Mouse (Mus musculus): Measurements from ENCODE around the gene Slfnl1. TPM values are rescaled to one million over a fixed set of nuclear protein-coding genes. Genes with fewer than 3 reads are reported as not detected.

The Slfnl1 gene
- polyA plus RNA-seq, 1 experiment from 2014 or later: not detected

DNA sequence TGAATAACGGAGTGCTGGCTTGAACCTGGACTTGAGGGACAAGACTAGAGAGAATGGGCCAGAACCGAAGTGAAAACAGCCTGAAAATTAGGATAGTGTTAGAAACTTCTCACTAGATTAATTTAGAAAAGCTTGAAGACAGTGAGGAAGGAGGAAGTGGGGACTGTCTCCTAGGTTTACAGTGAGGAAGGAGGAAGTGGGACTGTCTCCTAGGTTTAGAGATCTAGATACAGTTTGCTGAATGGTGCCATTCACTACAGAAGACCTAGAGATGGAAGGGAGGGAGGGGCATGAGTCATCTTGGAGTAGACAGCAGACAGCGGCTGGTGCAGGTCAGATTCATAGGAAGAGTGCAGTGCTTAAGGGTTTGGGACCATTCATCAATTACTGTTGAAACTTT lies 8.9 kb upstream of the Slfnl1 start:
- H3K4me2 ChIP-seq (replicated peaks): no peak overlapping the region

DNA sequence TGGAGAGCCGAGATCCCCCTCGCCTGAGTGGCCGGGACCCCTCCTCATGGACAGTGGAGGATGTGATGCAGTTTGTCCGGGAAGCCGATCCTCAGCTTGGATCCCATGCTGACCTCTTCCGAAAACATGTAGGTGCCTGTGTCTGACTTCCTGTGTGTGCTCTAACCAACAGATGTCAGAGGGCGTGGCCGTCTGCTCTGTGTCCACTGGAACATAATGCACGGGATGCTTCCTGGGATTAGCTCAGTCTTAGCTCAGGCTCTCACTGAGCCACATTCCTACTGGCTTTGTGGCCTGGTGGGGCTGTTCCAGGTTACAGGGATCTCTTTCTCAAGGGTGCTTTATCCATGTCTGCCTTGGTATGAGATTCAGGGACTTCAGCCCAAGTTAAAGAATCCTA lies 3.9 kb upstream of the Slfnl1 start:
- no peak for ATAC-seq (ENCODE audit: low FRiP score)
- Histone ChIP-seq H3K4me2 (replicated peaks) (no peak overlapping the region), H3K9ac (no peak overlapping the region), H3K4me3 (replicated peaks; ENCODE audit: low read length) (no peak overlapping the region), H3K27ac (no peak overlapping the region), H3K4me1 (replicated peaks; ENCODE audit: control insufficient read depth, insufficient read depth, low read length) (no peaks in the 10 kb centered on the region), H3K9me3 (ENCODE audit: control insufficient read depth, low read length) (no peaks in the 10 kb centered on the region), H3K27me3 (ENCODE audit: control insufficient read depth, insufficient read depth, low read length) (no peaks in the 10 kb centered on the region), H3K36me3 (replicated peaks; ENCODE audit: control insufficient read depth, insufficient read depth) (peaks cover 85% of the 10 kb centered on the region)
- DNase-seq (ENCODE audit: low spot score): no peak
- 81% methylated on average over 9 of the region's 9 CpGs for WGBS

More for the DNA sequence above, 8.9 kb upstream of the Slfnl1 start:
- DNase-seq (ENCODE audit: low spot score): no peak
- Histone ChIP-seq H3K27ac (no peak overlapping the region), H3K4me3 (replicated peaks; ENCODE audit: low read length) (no peak overlapping the region), H3K4me1 (replicated peaks; ENCODE audit: control insufficient read depth, insufficient read depth, low read length) (no peaks in the 10 kb centered on the region), H3K27me3 (ENCODE audit: control insufficient read depth, insufficient read depth, low read length) (no peaks in the 10 kb centered on the region), H3K9me3 (ENCODE audit: control insufficient read depth, low read length) (no peaks in the 10 kb centered on the region), H3K9ac (no peak overlapping the region), H3K36me3 (replicated peaks; ENCODE audit: control insufficient read depth, insufficient read depth) (peaks cover 73% of the 10 kb centered on the region)
- ATAC-seq (ENCODE audit: low FRiP score): no peak
- WGBS: over 99% methylated on average over 3 of the region's 3 CpGs

DNA sequence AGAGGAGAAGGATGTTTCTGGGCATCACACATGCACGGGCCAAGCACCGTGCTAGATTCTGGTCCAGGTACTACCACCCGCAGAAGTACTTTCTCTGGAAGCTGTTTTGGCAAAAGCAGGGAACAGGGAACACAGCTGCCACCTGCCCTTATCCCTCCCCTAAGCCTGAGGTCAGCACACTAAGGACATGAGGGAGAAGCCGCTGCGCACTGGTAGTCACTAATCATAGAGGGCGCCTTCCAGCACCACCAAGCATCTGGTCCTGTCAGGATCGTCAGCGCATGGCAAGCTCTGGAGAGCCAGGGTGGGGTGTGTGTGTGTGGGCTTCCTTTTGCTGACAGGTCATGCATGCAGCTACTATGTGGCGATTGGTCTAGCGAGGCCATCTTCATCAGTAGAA lies 6.6 kb downstream of the Slfnl1 start:
- H3K27ac ChIP-seq: no peak overlapping the region
- no peaks in the 10 kb centered on the region for H3K27me3 ChIP-seq (ENCODE audit: control insufficient read depth, insufficient read depth, low read length)
- no peaks in the 10 kb centered on the region for H3K4me1 ChIP-seq (replicated peaks; ENCODE audit: control insufficient read depth, insufficient read depth, low read length)
- H3K4me3 ChIP-seq (replicated peaks; ENCODE audit: low read length): no peak overlapping the region
- WGBS: 83% methylated on average over 10 of the region's 10 CpGs
- H3K4me2 ChIP-seq (replicated peaks): no peak overlapping the region
- no peak for ATAC-seq (ENCODE audit: low FRiP score)
- no peaks in the 10 kb centered on the region for H3K9me3 ChIP-seq (ENCODE audit: control insufficient read depth, low read length)
- no peak overlapping the region for H3K9ac ChIP-seq
- no peak for DNase-seq (ENCODE audit: low spot score)
- peaks cover 63% of the 10 kb centered on the region for H3K36me3 ChIP-seq (replicated peaks; ENCODE audit: control insufficient read depth, insufficient read depth)

DNA sequence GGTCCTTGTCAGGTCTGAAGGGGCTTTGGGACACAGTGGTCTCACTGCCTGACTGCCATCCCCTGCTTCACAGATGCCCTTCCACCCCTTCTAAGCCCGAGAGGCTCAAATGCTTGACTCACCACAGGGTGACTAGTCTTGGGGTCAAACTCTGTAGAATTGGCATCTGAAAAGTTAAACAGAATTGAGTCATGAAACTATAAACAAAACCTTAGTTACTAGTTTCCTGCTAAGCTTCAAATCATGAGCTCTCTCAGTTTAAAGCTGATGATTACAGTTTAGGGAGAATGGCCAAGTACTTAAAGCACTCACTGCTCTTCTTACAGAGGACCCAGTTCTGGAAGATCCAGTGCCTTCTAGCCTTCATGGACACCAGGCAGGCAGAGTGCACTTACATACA lies 12.9 kb downstream of the Slfnl1 start:
- ATAC-seq (ENCODE audit: low FRiP score): no peak
- H3K27ac ChIP-seq: no peak overlapping the region
- no peak overlapping the region for H3K4me2 ChIP-seq (replicated peaks)
- no peaks in the 10 kb centered on the region for H3K9me3 ChIP-seq (ENCODE audit: control insufficient read depth, low read length)
- WGBS: 79% methylated on average over 1 of the region's 1 CpGs
- H3K9ac ChIP-seq: no peak overlapping the region
- no peaks in the 10 kb centered on the region for H3K4me1 ChIP-seq (replicated peaks; ENCODE audit: control insufficient read depth, insufficient read depth, low read length)
- no peaks in the 10 kb centered on the region for H3K27me3 ChIP-seq (ENCODE audit: control insufficient read depth, insufficient read depth, low read length)
- H3K36me3 ChIP-seq (replicated peaks; ENCODE audit: control insufficient read depth, insufficient read depth): peaks cover 99% of the 10 kb centered on the region
- no peak overlapping the region for H3K4me3 ChIP-seq (replicated peaks; ENCODE audit: low read length)
- no peak for DNase-seq (ENCODE audit: low spot score)

DNA sequence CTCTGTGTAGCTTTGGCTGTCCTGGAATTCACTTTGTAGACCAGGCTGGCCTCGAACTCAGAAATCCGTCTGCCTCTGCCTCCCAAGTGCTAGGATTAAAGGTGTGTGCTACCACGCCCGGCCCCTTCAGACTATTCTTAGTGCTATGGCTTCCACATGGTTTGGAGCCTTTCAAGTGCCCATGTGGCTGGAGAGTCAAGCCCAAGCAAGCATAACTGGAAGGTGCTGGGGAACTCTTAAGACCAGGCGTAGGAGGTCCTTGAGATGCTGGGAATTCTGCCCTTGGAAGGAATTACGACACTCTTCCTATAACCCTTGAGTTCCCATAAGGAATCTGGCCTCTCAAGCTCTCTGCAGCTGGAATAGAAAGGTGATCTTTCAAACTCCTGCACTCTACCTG lies 24.6 kb downstream of the Slfnl1 start:
- peaks cover 94% of the 10 kb centered on the region for H3K36me3 ChIP-seq (replicated peaks; ENCODE audit: control insufficient read depth, insufficient read depth)
- H3K4me2 ChIP-seq (replicated peaks): no peak overlapping the region
- H3K4me3 ChIP-seq (replicated peaks; ENCODE audit: low read length): no peak overlapping the region
- H3K9me3 ChIP-seq (ENCODE audit: control insufficient read depth, low read length): no peaks in the 10 kb centered on the region
- DNase-seq (ENCODE audit: low spot score) (no peak), ATAC-seq (ENCODE audit: low FRiP score) (no peak)
- no peak overlapping the region for H3K27ac ChIP-seq
- no peaks in the 10 kb centered on the region for H3K27me3 ChIP-seq (ENCODE audit: control insufficient read depth, insufficient read depth, low read length)
- H3K9ac ChIP-seq: no peak overlapping the region
- WGBS: 94% methylated on average over 6 of the region's 6 CpGs
- H3K4me1 ChIP-seq (replicated peaks; ENCODE audit: control insufficient read depth, insufficient read depth, low read length): no peaks in the 10 kb centered on the region

DNA sequence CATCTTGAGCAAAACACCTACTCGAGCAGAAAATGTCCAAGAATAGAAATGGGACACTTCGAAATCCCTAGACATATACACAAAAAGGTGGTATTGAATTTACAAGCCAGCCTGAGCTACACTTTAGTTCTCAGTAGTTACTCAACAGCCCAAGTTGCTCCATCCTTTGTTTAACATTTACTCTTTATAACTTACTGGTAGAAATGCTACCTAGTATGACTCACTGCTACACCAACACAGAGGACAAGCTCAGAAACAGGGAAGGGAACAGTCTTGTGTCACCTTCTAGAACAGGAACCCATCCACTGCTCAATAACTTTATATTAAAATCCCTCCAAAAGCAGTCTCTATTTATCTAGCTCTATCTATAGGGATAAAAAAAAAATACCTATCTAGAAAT lies 33.7 kb downstream of the Slfnl1 start:
- Histone ChIP-seq H3K9me3 (ENCODE audit: control insufficient read depth, low read length) (no peaks in the 10 kb centered on the region), H3K9ac (no peak overlapping the region), H3K4me1 (replicated peaks; ENCODE audit: control insufficient read depth, insufficient read depth, low read length) (peaks cover 20% of the 10 kb centered on the region), H3K4me2 (replicated peaks) (no peak overlapping the region), H3K4me3 (replicated peaks; ENCODE audit: low read length) (no peak overlapping the region), H3K27ac (no peak overlapping the region), H3K36me3 (replicated peaks; ENCODE audit: control insufficient read depth, insufficient read depth) (peaks cover 44% of the 10 kb centered on the region), H3K27me3 (ENCODE audit: control insufficient read depth, insufficient read depth, low read length) (no peaks in the 10 kb centered on the region)
- WGBS: 85% methylated on average over 2 of the region's 2 CpGs
- no peak for DNase-seq (ENCODE audit: low spot score)
- ATAC-seq (ENCODE audit: low FRiP score): no peak

DNA sequence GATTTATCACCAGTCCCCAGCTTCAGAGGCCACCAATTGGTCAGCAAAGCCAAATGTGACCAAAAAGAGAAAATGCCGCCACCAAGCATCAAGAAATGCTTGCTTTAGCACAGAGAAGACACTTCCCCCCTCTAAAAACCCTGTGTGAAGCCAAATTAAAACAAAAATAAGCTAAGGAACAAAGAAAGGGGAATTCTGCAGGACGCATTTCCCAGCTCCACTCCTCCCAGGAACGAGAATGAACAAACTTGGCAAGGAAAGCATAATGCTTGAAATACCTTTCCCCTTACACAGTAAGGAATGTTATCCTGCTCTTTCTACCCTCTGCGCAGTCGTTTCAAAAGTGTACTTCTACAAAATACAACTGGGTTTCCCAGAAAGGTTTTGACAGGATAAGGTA lies 36.0 kb downstream of the Slfnl1 start:
- H3K36me3 ChIP-seq (replicated peaks; ENCODE audit: control insufficient read depth, insufficient read depth): peaks cover 24% of the 10 kb centered on the region
- H3K9ac ChIP-seq: peak overlapping the region; percentile 90; the same call in 1 of the 2 replicates
- DNase-seq (ENCODE audit: low spot score): no peak
- 45% methylated on average over 5 of the region's 5 CpGs for WGBS
- H3K27ac ChIP-seq: no peak overlapping the region
- peaks cover 20% of the 10 kb centered on the region for H3K4me1 ChIP-seq (replicated peaks; ENCODE audit: control insufficient read depth, insufficient read depth, low read length)
- ATAC-seq (ENCODE audit: low FRiP score): no peak
- H3K27me3 ChIP-seq (ENCODE audit: control insufficient read depth, insufficient read depth, low read length): no peaks in the 10 kb centered on the region
- no peak overlapping the region for H3K4me3 ChIP-seq (replicated peaks; ENCODE audit: low read length)
- H3K4me2 ChIP-seq (replicated peaks): peak overlapping the region; percentile 69
- H3K9me3 ChIP-seq (ENCODE audit: control insufficient read depth, low read length): no peaks in the 10 kb centered on the region

DNA sequence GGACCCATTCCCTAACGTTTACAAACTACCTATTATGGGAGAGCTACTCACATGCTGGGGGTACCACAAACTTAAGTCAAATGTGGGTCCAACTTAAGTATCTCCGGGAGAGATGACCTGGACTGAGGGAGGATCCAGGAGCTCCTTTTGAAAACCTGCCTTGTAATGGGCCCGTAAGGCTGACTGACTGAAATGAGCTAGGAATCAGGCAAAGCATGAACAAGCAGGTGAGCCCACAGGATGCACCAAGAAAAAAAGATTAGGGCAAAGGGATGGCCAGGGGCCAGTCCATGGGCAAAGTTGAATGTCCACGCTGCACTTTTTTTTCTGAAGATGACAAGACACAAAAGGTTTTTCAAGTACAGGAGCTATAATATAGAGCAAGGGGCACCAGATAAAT lies 37.0 kb downstream of the Slfnl1 start:
- DNase-seq (ENCODE audit: low spot score): no peak

DNA sequence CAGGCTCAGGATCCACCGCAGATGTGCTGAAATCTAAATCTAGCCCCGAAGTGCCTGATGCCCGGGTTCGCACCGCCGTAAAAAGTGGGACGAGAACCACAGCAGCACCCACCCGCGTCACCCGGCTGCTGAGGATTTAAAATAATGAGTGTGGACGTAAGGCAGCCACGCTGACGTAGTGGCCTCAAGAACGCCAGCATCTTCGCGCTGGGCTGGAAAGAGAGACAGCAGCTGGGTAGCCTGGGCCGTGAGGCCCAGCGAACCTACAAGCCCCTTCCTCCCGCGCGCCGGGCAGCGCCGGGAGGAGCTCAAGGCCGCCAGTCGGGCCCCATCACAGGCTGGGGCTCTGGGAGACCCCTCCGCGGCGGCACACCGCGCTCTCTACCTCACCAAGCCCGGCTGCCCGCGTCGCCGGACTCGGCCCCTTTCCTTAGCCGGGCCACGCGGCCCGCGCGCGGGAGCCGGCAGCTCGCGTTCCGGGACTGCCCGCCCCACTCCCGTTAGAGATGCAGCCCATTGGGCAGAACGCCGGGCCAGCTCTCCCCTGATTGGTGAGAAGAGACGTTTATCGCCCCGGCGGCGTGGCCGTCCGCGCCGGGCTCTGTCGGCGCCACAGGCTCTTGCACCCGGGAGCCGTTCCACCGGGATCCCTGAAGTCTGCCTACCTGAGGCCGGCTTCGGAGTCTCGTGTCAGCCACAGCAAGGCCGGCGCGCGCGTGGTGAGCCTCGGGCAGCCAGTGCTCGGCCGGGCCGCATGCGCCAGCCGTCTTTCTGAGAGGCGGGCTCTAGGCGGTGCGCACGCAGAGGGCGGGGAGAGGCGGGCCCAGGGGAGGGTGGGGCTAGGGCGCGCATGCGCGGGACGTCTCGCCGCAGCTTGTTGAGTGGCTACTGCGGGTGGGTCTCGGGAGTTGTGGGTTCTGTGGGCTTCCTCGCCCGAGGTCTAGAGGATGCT lies 37.7 kb downstream of the Slfnl1 start, which contains the start of gene Ctps:
Gene Ctps, minus strand, starts transcription at position 791 of the 952 bp plus-strand sequence.
- peak; percentile 97 for ATAC-seq (ENCODE audit: low FRiP score)
- Histone ChIP-seq H3K27me3 (ENCODE audit: control insufficient read depth, insufficient read depth, low read length) (no peaks in the 10 kb centered on the region), H3K27ac (peak within 1 kb of the TSS; percentile 95), H3K9me3 (ENCODE audit: control insufficient read depth, low read length) (no peaks in the 10 kb centered on the region), H3K4me2 (replicated peaks) (peak within 1 kb of the TSS; percentile 69), H3K36me3 (replicated peaks; ENCODE audit: control insufficient read depth, insufficient read depth) (peaks cover 6% of the 10 kb centered on the region), H3K9ac (peak within 1 kb of the TSS; percentile 90), H3K4me3 (replicated peaks; ENCODE audit: low read length) (peak within 1 kb of the TSS; percentile 87), H3K4me1 (replicated peaks; ENCODE audit: control insufficient read depth, insufficient read depth, low read length) (peaks cover 20% of the 10 kb centered on the region)
- under 1% methylated on average over 96 of the region's 97 CpGs for WGBS
- DNase-seq (ENCODE audit: low spot score): peak; percentile 95

More for the DNA sequence above, 37.0 kb downstream of the Slfnl1 start:
- Histone ChIP-seq H3K9ac (peak overlapping the region; percentile 90), H3K4me3 (replicated peaks; ENCODE audit: low read length) (peak overlapping the region; percentile 87), H3K9me3 (ENCODE audit: control insufficient read depth, low read length) (no peaks in the 10 kb centered on the region), H3K27me3 (ENCODE audit: control insufficient read depth, insufficient read depth, low read length) (no peaks in the 10 kb centered on the region), H3K4me2 (replicated peaks) (peak overlapping the region; percentile 69), H3K27ac (peak overlapping the region; percentile 95), H3K4me1 (replicated peaks; ENCODE audit: control insufficient read depth, insufficient read depth, low read length) (peaks cover 20% of the 10 kb centered on the region), H3K36me3 (replicated peaks; ENCODE audit: control insufficient read depth, insufficient read depth) (peaks cover 13% of the 10 kb centered on the region)
- WGBS: 5% methylated on average over 4 of the region's 4 CpGs
- no peak for ATAC-seq (ENCODE audit: low FRiP score)
